Mouse (Mus musculus) thymus, postnatal 14 days (tissue): ENCODE measurements around the gene Nanog.
"Not testable (repeated sequence)": the region's sequence is repeated elsewhere in the genome, so short reads cannot be mapped to it uniquely, and the experiment has no call there.

Source experiments
- DNase-seq: peaks from one replicate; pipeline ENCODE4 v3.0.0; 2021

The Nanog gene

DNA sequence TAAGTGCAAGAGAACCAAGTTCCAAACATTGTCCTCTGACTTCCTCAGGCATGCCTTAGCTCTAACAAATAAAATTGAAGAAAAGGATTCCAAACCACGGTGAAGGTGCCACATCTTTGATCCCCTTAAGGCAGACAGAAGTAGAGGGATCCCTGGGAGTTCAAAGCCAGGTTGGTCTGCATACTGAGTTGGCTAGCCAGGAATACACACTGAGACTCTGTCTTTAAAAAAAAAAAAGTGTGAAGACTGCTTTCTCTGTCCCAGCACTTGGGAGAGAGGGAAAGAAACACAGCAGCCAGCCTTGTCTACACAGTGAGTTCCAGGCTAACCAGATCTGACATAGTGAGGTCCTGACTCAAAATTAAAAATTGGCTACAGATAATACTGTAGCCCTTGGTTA is 3.6 kb upstream of the Nanog start:
- DNase-seq = no peak

DNA sequence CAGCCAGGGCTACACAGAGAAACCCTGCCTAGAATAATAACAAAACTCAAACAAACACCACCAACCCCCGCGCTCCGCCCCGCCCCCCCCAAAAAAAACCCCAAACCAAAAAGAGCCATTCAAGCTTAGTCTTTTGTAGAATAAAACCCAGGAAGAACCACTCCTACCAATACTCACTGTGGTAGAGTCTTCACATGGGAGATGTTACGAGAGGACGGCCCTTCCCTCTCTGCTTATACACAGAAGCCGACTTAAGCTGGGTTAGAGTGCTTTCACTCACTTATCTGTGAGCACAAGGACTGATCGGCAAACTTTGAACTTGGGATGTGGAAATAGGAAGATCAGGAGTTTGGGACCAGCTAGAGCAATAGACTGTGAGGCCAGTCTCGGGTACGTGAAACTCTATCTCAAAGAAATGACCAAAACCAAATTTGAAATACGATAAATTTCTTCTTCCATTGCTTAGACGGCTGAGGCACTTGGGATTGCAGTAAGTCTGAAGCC is 900 bp upstream of the Nanog start:
- DNase-seq = no peak

DNA sequence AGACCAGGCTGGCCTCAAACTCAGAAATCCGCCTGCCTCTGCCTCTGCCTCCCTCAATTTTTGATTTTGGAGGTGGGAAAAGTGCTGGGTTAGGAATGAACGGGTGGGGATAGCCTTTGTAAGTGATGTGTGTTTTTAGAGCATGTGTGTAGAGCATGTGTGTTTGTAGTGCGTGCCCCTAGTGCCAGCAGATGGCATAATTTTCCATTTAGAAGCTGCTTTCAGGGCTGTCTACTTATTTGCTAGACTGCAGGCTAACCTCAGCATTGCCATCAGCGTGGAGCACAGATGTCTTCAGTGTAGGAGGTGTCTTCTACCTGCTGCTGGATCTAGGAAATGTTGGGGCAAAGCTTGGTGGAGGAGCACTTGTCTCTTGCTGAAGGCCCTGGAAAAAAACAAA is 1.5 kb downstream of the Nanog start:
- DNase-seq = no peak

DNA sequence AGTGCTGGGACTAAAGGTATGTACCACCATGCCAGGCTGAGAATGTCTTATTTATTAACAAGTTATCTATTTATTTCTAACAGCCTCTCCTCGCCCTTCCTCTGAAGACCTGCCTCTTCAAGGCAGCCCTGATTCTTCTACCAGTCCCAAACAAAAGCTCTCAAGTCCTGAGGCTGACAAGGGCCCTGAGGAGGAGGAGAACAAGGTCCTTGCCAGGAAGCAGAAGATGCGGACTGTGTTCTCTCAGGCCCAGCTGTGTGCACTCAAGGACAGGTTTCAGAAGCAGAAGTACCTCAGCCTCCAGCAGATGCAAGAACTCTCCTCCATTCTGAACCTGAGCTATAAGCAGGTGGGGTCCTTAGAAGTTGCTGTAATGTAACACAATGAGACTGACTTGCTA is 4.2 kb downstream of the Nanog start:
- DNase-seq = no peak

DNA sequence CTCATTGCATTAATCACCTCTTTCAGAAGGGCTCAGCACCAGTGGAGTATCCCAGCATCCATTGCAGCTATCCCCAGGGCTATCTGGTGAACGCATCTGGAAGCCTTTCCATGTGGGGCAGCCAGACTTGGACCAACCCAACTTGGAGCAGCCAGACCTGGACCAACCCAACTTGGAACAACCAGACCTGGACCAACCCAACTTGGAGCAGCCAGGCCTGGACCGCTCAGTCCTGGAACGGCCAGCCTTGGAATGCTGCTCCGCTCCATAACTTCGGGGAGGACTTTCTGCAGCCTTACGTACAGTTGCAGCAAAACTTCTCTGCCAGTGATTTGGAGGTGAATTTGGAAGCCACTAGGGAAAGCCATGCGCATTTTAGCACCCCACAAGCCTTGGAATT is 5.8 kb downstream of the Nanog start:
- not testable (repeated sequence) for DNase-seq

- DNase-seq = no peak
These were observed 7.5 kb downstream of the Nanog start for GRCm38 (mm10) chr6:122714707-122715365.

GRCm38 (mm10) chr6:122715886-122716285 is 8.6 kb downstream of the Nanog start:
- no peak for DNase-seq

DNA sequence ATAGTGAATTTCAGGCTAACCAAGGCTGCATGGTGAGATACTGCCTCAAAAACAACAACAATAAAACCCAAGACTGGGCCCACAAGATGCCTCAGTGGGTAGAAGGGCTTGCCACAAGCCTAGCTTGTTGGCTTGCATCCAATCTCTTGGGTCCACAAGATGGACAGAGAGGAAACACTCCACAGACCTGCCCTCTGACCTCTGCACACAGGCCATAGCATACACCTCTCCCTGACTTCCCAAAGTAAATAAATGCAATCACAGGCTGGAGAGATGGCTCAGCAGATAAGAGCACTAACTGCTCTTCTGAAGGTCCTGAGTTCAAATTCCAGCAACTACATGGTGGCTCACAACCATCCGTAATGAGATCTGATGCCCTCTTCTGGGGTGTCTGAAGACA is 10.9 kb downstream of the Nanog start:
- not testable (repeated sequence) for DNase-seq

DNA sequence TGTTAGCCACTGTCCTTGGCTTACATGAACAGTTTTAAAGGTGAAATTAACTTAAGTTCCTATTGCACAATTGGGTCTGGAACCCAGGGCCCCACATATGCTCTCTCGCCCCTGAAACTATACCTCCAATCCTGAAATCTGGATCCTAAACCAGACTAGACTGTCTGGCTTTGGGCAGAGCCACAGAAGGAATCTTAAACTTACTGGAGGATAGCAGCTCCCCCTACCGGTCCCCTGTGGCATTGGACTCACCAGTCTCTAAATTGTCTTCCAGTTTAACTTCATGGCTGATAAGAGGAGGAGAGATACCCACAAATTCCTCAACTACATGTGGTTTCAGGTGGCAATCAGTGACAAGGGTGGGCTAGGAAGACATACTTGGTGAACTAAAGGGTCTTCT is 12.7 kb downstream of the Nanog start:
- peak; percentile 55 for DNase-seq

DNA sequence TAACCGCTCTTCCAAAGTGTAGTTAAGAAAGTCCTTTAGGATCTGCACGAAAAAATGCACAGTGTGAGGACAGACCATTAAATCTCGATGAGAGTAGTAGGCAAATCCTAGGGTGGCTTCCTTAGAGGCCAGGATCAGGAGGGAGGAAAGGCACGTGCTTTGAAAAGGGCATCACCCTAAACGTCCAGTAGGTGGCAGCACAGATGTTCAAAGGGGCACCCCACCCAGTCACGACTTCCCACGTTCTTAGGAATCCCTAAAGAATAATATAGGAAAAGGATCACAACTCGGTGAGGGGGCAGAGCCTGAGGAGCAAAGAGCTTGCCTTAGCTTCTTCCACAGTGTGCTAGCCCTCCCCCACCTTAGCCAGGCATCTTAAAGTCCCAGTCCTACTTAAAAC is 32.7 kb downstream of the Nanog start:
- peak; percentile 66 for DNase-seq

- DNase-seq = peak; percentile 22
These were observed 34.4 kb downstream of the Nanog start for GRCm38 (mm10) chr6:122741460-122742227.

DNA sequence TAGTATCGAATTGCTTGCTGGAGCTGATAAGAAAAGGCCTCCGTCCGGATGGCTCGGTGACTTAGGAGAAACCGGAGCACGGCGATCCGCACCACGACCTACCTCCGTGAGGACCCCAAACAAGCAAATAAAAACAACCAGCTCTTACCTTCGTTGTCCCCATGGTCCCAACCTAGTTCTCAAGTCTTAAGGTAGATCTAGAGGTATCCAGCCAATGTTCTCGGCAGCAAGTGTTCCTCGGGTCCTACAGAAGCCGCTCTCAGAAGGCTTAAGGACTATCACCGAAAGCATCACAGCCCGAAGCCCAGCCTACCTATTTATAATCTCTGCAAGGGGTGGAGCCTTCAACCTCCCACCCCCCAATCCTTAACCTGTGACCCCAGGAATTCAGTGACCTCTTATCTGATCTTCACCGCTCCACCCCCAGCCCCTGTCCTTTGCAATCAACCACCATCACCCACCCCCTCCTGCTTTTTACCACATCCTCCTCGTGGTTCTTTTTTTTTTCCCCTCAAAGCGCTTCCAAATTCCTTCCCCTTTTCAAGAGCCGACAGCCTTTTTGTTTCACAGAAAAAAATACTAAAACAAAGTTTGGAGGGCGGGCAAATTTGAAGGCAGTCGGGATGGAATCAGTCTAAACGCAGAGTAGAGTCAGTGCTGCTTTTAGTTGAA is 35.1 kb downstream of the Nanog start:
- DNase-seq = peak; percentile 48

GRCm38 (mm10) chr6:122743353-122743752 is 36.1 kb downstream of the Nanog start:
- peak; percentile 36 for DNase-seq

- DNase-seq = no peak
These were observed 37.4 kb downstream of the Nanog start for GRCm38 (mm10) chr6:122744505-122745249.

- DNase-seq = no peak
These were observed 43.3 kb downstream of the Nanog start for GRCm38 (mm10) chr6:122750579-122750978.

GRCm38 (mm10) chr6:122755913-122756312 is 48.6 kb downstream of the Nanog start:
- no peak for DNase-seq

- DNase-seq = no peak
These were observed 51.4 kb downstream of the Nanog start for GRCm38 (mm10) chr6:122758732-122759131.

GRCm38 (mm10) chr6:122761011-122761599 is 53.8 kb downstream of the Nanog start:
- DNase-seq = peak; percentile 61

- no peak for DNase-seq
These were observed 54.6 kb downstream of the Nanog start for GRCm38 (mm10) chr6:122761901-122762300.

GRCm38 (mm10) chr6:122762480-122762879 is 55.2 kb downstream of the Nanog start:
- no peak for DNase-seq

DNA sequence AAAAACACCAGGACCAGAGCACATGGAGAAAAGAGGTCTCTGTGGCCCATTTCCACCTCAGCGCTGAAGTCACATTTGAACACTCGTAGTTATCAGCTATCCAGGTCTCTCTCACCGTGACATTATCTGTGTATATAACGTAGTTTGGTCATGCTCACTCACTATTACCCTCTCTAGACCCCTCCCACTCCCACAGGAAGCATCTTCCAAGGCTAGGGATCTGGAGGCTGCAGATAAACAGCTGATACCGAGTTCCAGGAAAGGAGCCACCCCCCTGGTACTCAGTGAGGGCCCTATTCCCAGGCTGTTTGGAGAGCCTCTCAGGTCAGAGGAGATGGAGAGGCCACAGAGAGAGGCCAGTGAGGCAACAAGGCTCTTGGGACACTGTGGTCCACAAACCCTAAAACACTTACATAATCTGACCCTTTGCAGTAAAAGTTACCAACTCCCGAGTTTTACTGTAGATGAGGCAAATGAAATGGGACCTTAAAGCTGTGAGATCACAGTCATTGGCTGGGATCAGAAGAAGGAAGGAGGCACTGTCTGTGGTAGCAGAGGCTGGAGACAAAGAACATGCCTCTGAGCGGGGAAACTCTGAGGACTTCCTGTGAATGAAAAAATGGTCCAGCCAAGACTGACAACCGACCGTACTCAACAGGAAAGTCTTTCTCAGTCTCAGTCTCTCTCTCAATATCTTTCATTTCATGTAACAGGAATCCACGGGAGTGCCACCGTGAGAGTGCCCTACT is 55.8 kb downstream of the Nanog start:
- DNase-seq = no peak
